Mouse (Mus musculus): ENCODE results near the gene Gm17409.

GRCm38 (mm10) chr2:58469816-58470215 lies at the start of gene Gm17409:
- TF ChIP-seq POLR2A (IDR thresholded peaks at IDR 0.05; ENCODE audit: borderline replicate concordance, insufficient read depth, low read length) (no peak), CTCF (IDR thresholded peaks at IDR 0.05; ENCODE audit: borderline replicate concordance, insufficient read depth, low read depth, low read length) (no peak)

Data from cerebellum, adult 2 months (tissue).